Comparison of ENCODE assay signal across 30 mouse cellular contexts in the genomic region with DNA sequence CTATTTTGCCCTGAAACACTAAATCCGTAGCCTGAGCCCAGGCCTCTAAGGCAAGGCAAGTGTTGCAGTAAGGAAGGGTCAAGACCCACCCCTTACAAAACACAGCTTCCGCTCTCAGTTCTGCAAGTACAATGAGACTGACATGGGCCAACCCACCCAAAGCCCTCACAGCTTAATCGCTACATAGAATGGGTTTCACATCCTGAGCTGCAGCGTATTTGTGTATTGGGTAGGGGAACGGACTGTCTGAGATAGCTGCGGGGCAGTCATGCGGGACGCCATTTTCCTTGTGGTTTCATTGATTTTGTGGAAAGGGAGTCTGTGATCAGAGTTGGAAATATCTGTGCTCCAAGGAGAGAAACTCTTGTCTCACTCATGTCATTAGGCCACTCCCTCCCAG. TPM values are rescaled to one million over a fixed set of nuclear protein-coding genes. Genes with fewer than 3 reads are reported as not detected.
"Had no signal": no experiment of that assay in that cellular context is flagged by ENCODE, and none has a peak within 500 bp of the region (broad histone marks: within the 10 kb centered on the region; RNA-seq: fewer than 3 reads in every experiment).

No protein-coding gene starts in this region.

- H3K36me3 ChIP-seq: heart, embryonic 13.5 days; heart, embryonic 15.5 days; hindbrain, embryonic 13.5 days; intestine, embryonic 15.5 days; limb, embryonic 13.5 days; limb, embryonic 15.5 days; liver, embryonic 12.5 days had no signal

- H3K27me3 ChIP-seq: hindbrain, embryonic 13.5 days; intestine, embryonic 15.5 days; limb, embryonic 13.5 days; limb, embryonic 15.5 days had no signal

- H3K9ac ChIP-seq: heart, embryonic 13.5 days; heart, embryonic 15.5 days; hindbrain, embryonic 13.5 days; intestine, embryonic 15.5 days; limb, embryonic 13.5 days; limb, embryonic 15.5 days; liver, embryonic 12.5 days; liver, embryonic 14.5 days had no signal

- ATAC-seq: hindbrain, embryonic 16.5 days; inflammation-experienced regulatory T-cells, adult 6 months; intestine, embryonic 15.5 days; intestine, postnatal 0 days; liver, embryonic 12.5 days had no signal

- H3K4me3 ChIP-seq: heart, adult 2 months; heart, embryonic 13.5 days; heart, embryonic 15.5 days; hindbrain, embryonic 13.5 days; intestine, embryonic 15.5 days; layer of hippocampus, adult 2 months; left cerebral cortex, adult 2 months; limb, embryonic 13.5 days; limb, embryonic 15.5 days; liver, embryonic 12.5 days had no signal

- DNase-seq: gastrocnemius, postnatal 14 days; gastrocnemius, postnatal 36 days; heart, adult 11 months; heart, adult 2 months; heart, postnatal 14 days; heart, postnatal 36 days; kidney, adult 2 months; kidney, adult 9 months; kidney, postnatal 14 days; kidney, postnatal 36 days; left cerebral cortex, postnatal 4 days had no signal

- H3K27ac ChIP-seq: heart, adult 2 months; heart, embryonic 13.5 days; heart, embryonic 15.5 days; hindbrain, embryonic 13.5 days; intestine, embryonic 15.5 days; kidney, postnatal 0 days; layer of hippocampus, adult 2 months; left cerebral cortex, adult 2 months; limb, embryonic 13.5 days; limb, embryonic 15.5 days; liver, embryonic 12.5 days; liver, embryonic 14.5 days had no signal

- H3K9me3 ChIP-seq: heart, embryonic 15.5 days; hindbrain, embryonic 13.5 days; intestine, embryonic 15.5 days; limb, embryonic 13.5 days; limb, embryonic 15.5 days; liver, embryonic 12.5 days had no signal

- H3K4me1 ChIP-seq: heart, embryonic 13.5 days; heart, embryonic 15.5 days; hindbrain, embryonic 13.5 days; intestine, embryonic 15.5 days; limb, embryonic 13.5 days; limb, embryonic 15.5 days; liver, embryonic 12.5 days had no signal

- H3K4me2 ChIP-seq: heart, embryonic 11.5 days; heart, embryonic 13.5 days; heart, embryonic 15.5 days; hindbrain, embryonic 13.5 days; intestine, embryonic 15.5 days; limb, embryonic 13.5 days; limb, embryonic 15.5 days; liver, embryonic 12.5 days had no signal

RNA-seq across cellular contexts. Expression of a gene that starts 39.4 kb away (rescaled TPM):
- total RNA-seq: gastrocnemius, adult 18-20 months; gastrocnemius, adult 8-10 months; gastrocnemius, postnatal 14 days; gastrocnemius, postnatal 36 days; heart, adult 2 months; heart, postnatal 14 days; heart, postnatal 36 days; hematopoietic stem cell, adult 5-6 weeks; left cerebral cortex, postnatal 4 days had no signal
- polyA plus RNA-seq: heart, postnatal 0 days; inflammation-experienced regulatory T-cells, adult 6 months; limb, embryonic 13.5 days had no signal
